ENCODE assay signal across 8 mouse cellular contexts in genomic region chr16:50374611-50375010, GRCm38 (mm10). TPM values are rescaled to one million over a fixed set of nuclear protein-coding genes. Genes with fewer than 3 reads are reported as not detected.
DNase-seq lines count a peak whose midpoint lies in the region; TF ChIP-seq lines count a peak whose summit lies in the region.

No protein-coding gene starts in this region.

- no peaks in the 10 kb centered on the region for H3K4me1 ChIP-seq in heart, adult 2 months (ENCODE audit: control insufficient read depth, insufficient read depth, low read length)
- peaks cover 9% of the 10 kb centered on the region for H3K4me1 ChIP-seq in forebrain, embryonic 10.5 days

- no peak for TF ChIP-seq EP300 in heart, adult 2 months (IDR thresholded peaks at IDR 0.05; ENCODE audit: insufficient read depth, low read depth, low read length)

- H3K4me3 ChIP-seq in heart, adult 2 months: no peak overlapping the region
- no peak overlapping the region for H3K4me3 ChIP-seq in forebrain, embryonic 10.5 days

- no peaks in the 10 kb centered on the region for H3K27me3 ChIP-seq in heart, adult 2 months (ENCODE audit: control insufficient read depth, insufficient read depth, low read length)
- H3K27me3 ChIP-seq in forebrain, embryonic 10.5 days (ENCODE audit: poor library complexity, severe bottlenecking): no peaks in the 10 kb centered on the region

- H3K36me3 ChIP-seq in heart, adult 2 months (ENCODE audit: control insufficient read depth, insufficient read depth, low read length): no peaks in the 10 kb centered on the region
- H3K36me3 ChIP-seq in forebrain, embryonic 10.5 days (replicated peaks): no peaks in the 10 kb centered on the region

- no peaks in the 10 kb centered on the region for H3K79me2 ChIP-seq in heart, adult 2 months (replicated peaks; ENCODE audit: control insufficient read depth, insufficient read depth, low read length)

- H3K9me3 ChIP-seq in forebrain, embryonic 10.5 days: no peaks in the 10 kb centered on the region

- WGBS in heart, adult 2 months: 85% methylated on average over 3 of the region's 3 CpGs
- 88% methylated on average over 3 of the region's 3 CpGs for WGBS in forebrain, embryonic 10.5 days

- intact Hi-C loops in heart, adult 2 months (cut with DNase I): no loop called here
- intact Hi-C loops in heart, postnatal 25 days (cut with DNase I): loop anchor here (5.0 kb wide), 1 partner anchor 153 kb away; no protein-coding TSS in a partner anchor

- DNase-seq in heart, adult 2 months: no peak
- no peak for DNase-seq in heart, postnatal 25 days (ENCODE audit: low spot score)
- peak; percentile 41 for DNase-seq in urinary bladder, postnatal 14 days (ENCODE audit: low spot score)
- DNase-seq in urinary bladder, adult 2 months (ENCODE audit: low spot score): no peak
- DNase-seq in embryo, embryonic 11 days: peak; percentile 26
- peak; percentile 85 for DNase-seq in lung, postnatal 36 days
- DNase-seq in Muller cell, postnatal 12 days (ENCODE audit: inconsistent ontology term): no peak
- DNase-seq in forebrain, embryonic 10.5 days (ENCODE audit: extremely low spot score, low spot score): no peak

- no peak for TF ChIP-seq POLR2A in heart, adult 2 months (IDR thresholded peaks at IDR 0.05; ENCODE audit: insufficient read depth, low read depth, low read length)

- H3K9ac ChIP-seq in heart, adult 2 months (ENCODE audit: low read depth, low read length): no peak overlapping the region

- peak; percentile 90 for TF ChIP-seq CTCF in heart, adult 2 months (IDR thresholded peaks at IDR 0.05)

- no peak overlapping the region for H3K27ac ChIP-seq in heart, adult 2 months
- no peak overlapping the region for H3K27ac ChIP-seq in forebrain, embryonic 10.5 days

RNA-seq across cellular contexts. Expression of gene Bbx, which starts 57.6 kb away (rescaled TPM):
- 10 to 100 TPM; 13.4 to 14.7 TPM for total RNA-seq in heart, adult 2 months (2021)
- polyA plus RNA-seq in heart, adult 2 months (2012; rRNA removed): 3.6 and 7.4 TPM in 2 replicates
- 10 to 100 TPM; 11.7 to 14.7 TPM for total RNA-seq in heart, postnatal 25 days (2021)
- polyA plus RNA-seq in urinary bladder, adult 2 months (2012; rRNA removed): 16.9 and 19.3 TPM in 2 replicates
- polyA plus RNA-seq in forebrain, embryonic 10.5 days (2016; fragmentation: Nextera tagmentation; extraction: Ambion mirVana): 39.1 and 39.4 TPM in 2 replicates

Comparison
In these comparisons a context has a peak if more than half of its experiments do, and no peak if none do; other contexts are left out.
1. DNase-seq: peak in urinary bladder, postnatal 14 days (single experiment), embryo, embryonic 11 days (single experiment) and lung, postnatal 36 days (single experiment); none in heart, adult 2 months (0 of 2), heart, postnatal 25 days (single experiment), urinary bladder, adult 2 months (single experiment), Muller cell, postnatal 12 days (single experiment) and forebrain, embryonic 10.5 days (single experiment).